Mouse (Mus musculus) C2C12 (cell line): Measurements from ENCODE around the gene Fancc. TPM values are rescaled to one million over a fixed set of nuclear protein-coding genes. Genes with fewer than 3 reads are reported as not detected.

Experiments used
- H3K27me3 ChIP-seq: one replicate; pipeline ENCODE4 v1.6.1; 2011; ENCODE audit not compliant: control insufficient read depth, insufficient read depth, insufficient read length
- H3K36me3 ChIP-seq: one replicate; pipeline ENCODE4 v1.6.1; 2011; ENCODE audit not compliant: control insufficient read depth, insufficient read depth
- H3K4me3 ChIP-seq: one replicate; pipeline ENCODE4 v1.5.1; 2011; ENCODE audit warnings: mild to moderate bottlenecking, control low read depth; ENCODE audit not compliant: poor library complexity, insufficient read depth, severe bottlenecking
- H3K79me2 ChIP-seq: one replicate; pipeline ENCODE4 v1.6.1; 2011; ENCODE audit not compliant: control insufficient read depth, insufficient read depth
- H3K79me3 ChIP-seq: one replicate; pipeline ENCODE4 v1.6.1; 2011; ENCODE audit warnings: low read depth, control low read depth
- H3ac ChIP-seq: one replicate; pipeline ENCODE3; 2011; ENCODE audit warnings: low read depth; ENCODE audit not compliant: control insufficient read depth, insufficient read length
- CEBPB ChIP-seq: IDR thresholded peaks from one replicate; pipeline ENCODE4 v1.6.1; 2011; ENCODE audit warnings: low read depth, mild to moderate bottlenecking, control low read depth, moderate library complexity
- CTCF ChIP-seq: IDR thresholded peaks from one replicate; pipeline ENCODE4 v1.5.1; 2011; ENCODE audit not compliant: control insufficient read depth, insufficient read depth, insufficient read length
- FOSL1 ChIP-seq: IDR thresholded peaks from one replicate; pipeline ENCODE4 v1.8.0; 2011; ENCODE audit warnings: mild to moderate bottlenecking, low read length; ENCODE audit not compliant: poor library complexity, insufficient read depth, severe bottlenecking
- MAX ChIP-seq: IDR thresholded peaks from one replicate; pipeline ENCODE4 v1.6.1; 2011; ENCODE audit warnings: mild to moderate bottlenecking, control low read depth
- MYOD1 ChIP-seq: IDR thresholded peaks from one replicate; pipeline ENCODE4 v1.6.1; 2011; ENCODE audit warnings: low read depth; ENCODE audit not compliant: control insufficient read depth, insufficient read length
- MYOG ChIP-seq: IDR thresholded peaks from one replicate; pipeline ENCODE4 v1.6.1; 2011; ENCODE audit not compliant: control insufficient read depth, insufficient read length; ENCODE audit errors: extremely low read depth
- USF1 ChIP-seq: IDR thresholded peaks from one replicate; pipeline ENCODE4 v1.6.1; 2011; ENCODE audit warnings: low read depth, mild to moderate bottlenecking, control low read depth, moderate library complexity
- polyA plus RNA-seq: library from polyadenylated mRNA; unstranded; fragments of >200 nt; fragmentation: generic; extraction: Trizol; gene quantifications from one replicate; pipeline ENCODE4 v1.2.1, GENCODE M21; 2012; ENCODE audit warnings: missing spikeins

Gene Fancc
- polyA plus RNA-seq, 1 experiment = 9.3 TPM

DNA sequence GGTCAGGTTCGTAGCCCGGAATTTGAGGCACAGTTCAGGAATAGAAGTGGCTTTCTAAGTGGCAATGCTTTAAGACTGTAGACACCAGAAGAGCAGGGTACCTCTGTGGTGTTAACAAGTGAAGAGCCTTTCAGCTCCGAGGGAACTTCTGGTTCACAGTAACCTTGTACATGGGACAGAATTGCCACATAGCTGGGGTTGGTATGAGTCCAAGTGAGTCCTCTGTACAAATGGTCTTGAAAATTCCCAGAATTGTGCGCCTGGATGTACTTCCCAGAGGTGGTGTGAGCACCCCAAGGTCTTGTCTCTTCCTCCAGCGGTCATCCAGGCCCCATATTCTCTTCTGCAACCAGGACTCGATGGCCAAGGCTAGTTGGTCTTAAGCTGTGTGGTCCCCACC lies 206.1 kb downstream of the Fancc start:
- H3K79me2 ChIP-seq = peaks cover 99% of the 10 kb centered on the region
- peaks cover 95% of the 10 kb centered on the region for H3K36me3 ChIP-seq
- peaks cover 50% of the 10 kb centered on the region for H3K79me3 ChIP-seq
- H3K27me3 ChIP-seq = no peaks in the 10 kb centered on the region
- TF ChIP-seq FOSL1 (no peak), CTCF (no peak), MYOG (no peak)
- no peak overlapping the region for H3K4me3 ChIP-seq
- H3ac ChIP-seq = no peak overlapping the region

- H3K79me2 ChIP-seq = peaks cover 99% of the 10 kb centered on the region
- no peak overlapping the region for H3ac ChIP-seq
- H3K36me3 ChIP-seq = peaks cover 95% of the 10 kb centered on the region
- H3K4me3 ChIP-seq = no peak overlapping the region
- H3K27me3 ChIP-seq = no peaks in the 10 kb centered on the region
- H3K79me3 ChIP-seq = peaks cover 57% of the 10 kb centered on the region
- TF ChIP-seq MYOD1 (no peak), FOSL1 (no peak), MYOG (no peak), USF1 (no peak), MAX (no peak), CTCF (no peak), CEBPB (no peak)
These were observed 207.0 kb downstream of the Fancc start for GRCm38 (mm10) chr13:63290126-63290525.

GRCm38 (mm10) chr13:63289687-63290086 lies 207.4 kb downstream of the Fancc start:
- TF ChIP-seq MYOG (no peak), MYOD1 (no peak), USF1 (no peak), MAX (no peak), FOSL1 (no peak), CEBPB (no peak), CTCF (no peak)
- Histone ChIP-seq H3ac (no peak overlapping the region), H3K4me3 (no peak overlapping the region), H3K79me2 (peaks cover 100% of the 10 kb centered on the region), H3K27me3 (no peaks in the 10 kb centered on the region), H3K36me3 (peaks cover 95% of the 10 kb centered on the region), H3K79me3 (peaks cover 54% of the 10 kb centered on the region)

- Histone ChIP-seq H3K27me3 (no peaks in the 10 kb centered on the region), H3K79me2 (peaks cover 98% of the 10 kb centered on the region), H3ac (no peak overlapping the region), H3K36me3 (peaks cover 92% of the 10 kb centered on the region), H3K79me3 (peaks cover 56% of the 10 kb centered on the region), H3K4me3 (no peak overlapping the region)
- no peak for TF ChIP-seq CTCF
- no peak for TF ChIP-seq USF1
- no peak for TF ChIP-seq MYOG
- TF ChIP-seq MAX = no peak
- TF ChIP-seq CEBPB = no peak
- TF ChIP-seq MYOD1 = no peak
- no peak for TF ChIP-seq FOSL1
These were observed 207.9 kb downstream of the Fancc start for GRCm38 (mm10) chr13:63289152-63289551.

DNA sequence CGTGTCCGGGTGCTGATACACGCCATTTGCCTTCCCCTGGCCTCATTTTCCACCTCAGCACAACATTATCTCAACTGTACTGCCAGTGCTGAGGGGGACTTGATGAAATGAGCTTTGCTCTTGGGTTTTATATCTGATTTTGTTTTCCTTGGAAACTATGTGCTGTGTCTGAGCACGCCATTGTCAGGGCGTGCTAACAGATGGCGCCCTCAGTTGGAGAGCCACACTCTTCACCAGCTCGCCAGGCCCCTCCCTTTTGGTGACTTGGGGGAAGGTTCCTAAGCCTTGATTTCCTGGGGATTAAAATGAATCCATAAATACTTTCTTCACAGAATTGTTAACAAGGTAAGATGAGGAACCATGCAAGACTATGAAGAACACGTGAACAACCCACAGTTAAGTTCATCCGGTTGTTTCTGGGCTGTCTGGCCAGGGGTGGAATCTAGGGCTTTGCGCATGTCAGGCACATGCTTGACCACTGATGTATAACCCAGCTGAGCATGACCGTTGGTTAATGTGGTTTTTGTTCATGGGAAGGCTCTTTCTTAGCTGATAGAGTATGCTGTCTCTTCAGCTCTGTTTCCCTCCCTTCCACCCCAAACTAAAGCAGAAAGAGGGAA lies 210.5 kb downstream of the Fancc start:
- Histone ChIP-seq H3K4me3 (no peak overlapping the region), H3K79me3 (peaks cover 69% of the 10 kb centered on the region), H3K27me3 (no peaks in the 10 kb centered on the region), H3K36me3 (peaks cover 96% of the 10 kb centered on the region), H3ac (no peak overlapping the region), H3K79me2 (peaks cover 98% of the 10 kb centered on the region)
- no peak for TF ChIP-seq MYOG
- TF ChIP-seq CEBPB = no peak
- no peak for TF ChIP-seq FOSL1
- no peak for TF ChIP-seq MYOD1
- no peak for TF ChIP-seq USF1
- TF ChIP-seq CTCF = no peak
- no peak for TF ChIP-seq MAX

DNA sequence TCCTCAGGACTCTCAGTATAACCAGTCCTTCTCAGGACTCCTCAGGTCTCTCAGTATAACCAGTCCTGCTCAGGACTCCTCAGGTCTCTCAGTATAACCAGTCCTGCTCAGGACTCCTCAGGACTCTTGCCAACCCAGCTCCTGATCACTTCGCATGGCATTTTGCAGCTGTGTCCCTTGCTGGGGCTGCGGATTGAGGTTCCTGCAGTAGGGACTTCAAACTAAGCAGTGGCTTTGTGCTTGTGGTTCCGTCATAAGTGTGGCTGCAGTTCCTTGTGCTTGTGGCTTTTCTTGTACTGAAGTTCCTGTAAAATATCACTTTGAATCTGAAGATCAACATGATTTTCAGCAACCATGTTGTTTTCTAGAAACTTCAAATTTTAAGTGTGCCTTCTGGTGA lies 212.3 kb downstream of the Fancc start:
- peaks cover 96% of the 10 kb centered on the region for H3K36me3 ChIP-seq
- peaks cover 98% of the 10 kb centered on the region for H3K79me2 ChIP-seq
- H3ac ChIP-seq = no peak overlapping the region
- H3K27me3 ChIP-seq = no peaks in the 10 kb centered on the region
- H3K79me3 ChIP-seq = peaks cover 69% of the 10 kb centered on the region
- TF ChIP-seq MAX (no peak), MYOD1 (no peak), CTCF (no peak), CEBPB (no peak), FOSL1 (no peak), USF1 (no peak), MYOG (no peak)
- no peak overlapping the region for H3K4me3 ChIP-seq
